Mouse (Mus musculus) cerebellum, adult 8-10 months (tissue): Measurements from ENCODE around the gene Serpinb5.
"Not testable (repeated sequence)": the region's sequence is repeated elsewhere in the genome, so short reads cannot be mapped to it uniquely, and the experiment has no call there.

ENCODE experiments used
- DNase-seq: peaks from one replicate; pipeline ENCODE4 v3.0.0; 2022

The Serpinb5 gene

GRCm38 (mm10) chr1:106860847-106861246 is at the start of gene Serpinb5:
TSS of gene Serpinb5 (plus strand) at chr1:106861173.
- DNase-seq, result no peak

- no peak for DNase-seq
These were observed 46.1 kb upstream of the Serpinb5 start for GRCm38 (mm10) chr1:106814864-106815263.

DNA sequence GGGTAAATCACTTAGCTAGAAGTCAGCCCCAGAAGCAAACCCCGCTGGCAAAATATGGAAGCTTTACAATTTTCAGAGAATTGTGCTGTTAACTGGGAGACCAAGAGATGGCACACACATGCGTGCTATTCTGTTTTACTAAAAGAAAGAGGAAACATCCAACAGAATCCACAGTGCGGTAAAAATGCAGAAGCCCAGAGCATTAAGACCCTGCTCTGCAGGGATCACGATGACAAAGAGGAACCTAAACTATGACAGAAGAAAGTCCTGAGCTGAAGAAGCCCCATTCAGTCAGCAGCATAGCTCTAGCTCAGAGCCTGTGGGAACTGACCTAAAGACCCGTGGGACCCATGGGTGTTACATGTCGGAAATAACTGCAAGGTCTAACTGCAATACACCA is 45.7 kb upstream of the Serpinb5 start:
- no peak for DNase-seq

GRCm38 (mm10) chr1:106816766-106817165 is 44.2 kb upstream of the Serpinb5 start:
- DNase-seq, result no peak

DNA sequence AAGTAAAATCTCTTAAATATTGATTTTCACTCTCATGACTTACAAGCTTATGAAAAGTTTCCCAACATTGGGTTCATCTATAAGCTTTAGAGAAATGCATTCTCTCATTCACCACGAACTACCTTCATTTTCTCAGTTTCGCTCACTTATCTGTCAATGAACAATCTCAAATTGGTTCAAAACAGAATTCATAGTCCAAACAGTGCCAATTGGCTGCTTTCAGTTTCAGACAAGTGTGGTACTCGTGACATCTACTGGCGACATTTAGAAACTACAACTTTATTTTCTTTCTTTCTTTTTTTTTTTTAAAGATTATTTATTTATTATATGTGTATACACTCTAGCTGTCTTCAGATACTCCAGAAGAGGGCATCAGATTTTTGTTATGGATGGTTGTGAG is 42.6 kb upstream of the Serpinb5 start:
- DNase-seq, result no peak

- DNase-seq, result no peak
These were observed 38.7 kb upstream of the Serpinb5 start for GRCm38 (mm10) chr1:106822297-106822696.

GRCm38 (mm10) chr1:106828784-106829183 is 32.2 kb upstream of the Serpinb5 start:
- DNase-seq, result no peak

DNA sequence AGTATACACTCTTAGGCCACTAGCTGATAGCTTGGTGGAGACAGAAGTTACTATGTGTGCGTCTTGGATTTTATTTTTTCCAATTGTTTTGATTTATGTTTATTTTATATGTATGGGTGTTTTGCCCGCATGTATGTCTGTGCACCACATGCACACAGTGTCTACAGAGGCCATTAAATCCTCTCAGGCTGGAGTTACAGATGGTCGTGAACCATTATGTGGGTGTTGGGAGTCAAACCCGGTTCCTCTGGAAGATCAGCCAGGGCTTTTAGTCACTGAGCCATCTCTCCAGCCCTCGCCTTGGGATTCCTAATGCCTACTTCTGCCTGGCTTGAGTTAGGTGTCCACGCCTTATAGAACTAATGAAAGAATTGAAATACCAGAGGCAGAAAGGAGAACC is 4.6 kb downstream of the Serpinb5 start:
- no peak for DNase-seq

DNA sequence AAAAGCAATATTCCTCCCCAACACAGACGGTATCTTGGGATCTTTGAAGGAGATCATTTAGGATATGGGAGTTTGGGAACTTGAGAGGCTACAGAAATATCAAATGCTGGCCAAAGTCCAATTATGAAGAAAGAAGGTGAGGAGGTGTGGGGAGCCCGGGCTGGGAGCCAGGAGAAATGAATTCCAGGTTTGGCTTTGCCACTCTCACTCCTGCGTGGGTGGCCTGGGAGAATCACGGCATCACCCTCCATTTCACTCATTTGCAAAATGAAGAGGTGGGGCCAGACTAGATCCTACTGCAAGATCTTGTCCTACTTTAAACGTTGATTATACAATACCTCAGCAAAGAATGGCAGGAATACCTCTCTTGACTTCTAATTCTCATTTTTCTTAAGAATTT is 5.1 kb downstream of the Serpinb5 start:
- no peak for DNase-seq

GRCm38 (mm10) chr1:106866768-106867167 is 5.8 kb downstream of the Serpinb5 start:
- DNase-seq, result no peak

GRCm38 (mm10) chr1:106869986-106870385 is 9.0 kb downstream of the Serpinb5 start:
- DNase-seq, result no peak

DNA sequence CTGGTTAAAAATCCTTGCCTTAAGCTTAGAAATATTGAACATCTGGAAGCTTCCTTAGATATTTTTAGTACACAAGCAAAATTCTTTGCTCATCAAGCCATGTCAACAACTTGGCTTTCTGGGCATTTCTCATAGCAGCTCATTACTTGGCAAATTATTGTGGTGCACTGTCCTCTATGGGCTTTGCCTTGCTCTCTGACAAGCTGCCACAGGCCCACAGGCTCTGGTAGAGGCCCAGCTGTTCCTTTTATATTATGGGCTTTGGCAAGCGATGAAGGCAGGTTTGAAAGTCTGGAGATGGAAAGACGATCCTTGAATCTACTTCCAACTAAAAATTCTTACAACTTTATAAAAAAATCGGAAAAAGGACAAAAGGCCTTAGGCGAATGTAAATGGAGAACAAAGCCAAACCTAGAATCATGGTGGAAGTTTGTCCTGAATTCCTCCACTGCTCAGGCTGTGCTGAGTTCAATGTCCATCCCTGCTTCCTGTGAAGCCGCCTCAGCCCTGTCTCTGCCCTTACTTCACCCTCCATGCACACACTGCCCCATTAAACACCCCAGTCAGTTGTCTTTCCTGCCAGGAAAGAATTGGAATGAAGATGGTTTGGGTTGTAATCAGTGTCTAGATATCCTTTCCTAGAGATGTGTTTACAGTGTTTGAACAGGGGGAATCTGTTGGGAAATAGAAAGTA is 14.4 kb downstream of the Serpinb5 start:
- DNase-seq, result no peak

DNA sequence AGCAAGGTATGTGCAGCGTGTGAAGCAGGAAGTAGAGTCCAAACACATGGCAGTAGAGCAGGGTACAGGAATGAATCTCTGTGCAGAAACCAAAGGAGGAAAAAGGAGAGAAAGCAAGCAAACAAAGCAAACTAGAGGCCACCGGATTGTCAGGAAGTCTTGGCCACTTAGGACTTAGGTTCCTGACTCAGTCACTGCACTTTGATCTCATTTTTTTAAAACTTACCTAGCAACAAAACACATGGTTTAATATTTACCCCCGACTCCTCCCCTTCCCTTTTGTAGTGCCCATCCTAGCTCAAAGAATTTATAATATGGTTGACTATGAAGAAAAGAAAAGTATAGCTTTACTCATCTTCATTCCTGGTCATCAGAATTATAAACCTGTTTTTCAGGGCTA is 15.2 kb downstream of the Serpinb5 start:
- DNase-seq, result no peak

- DNase-seq, result no peak
These were observed 21.8 kb downstream of the Serpinb5 start for GRCm38 (mm10) chr1:106882723-106883122.

DNA sequence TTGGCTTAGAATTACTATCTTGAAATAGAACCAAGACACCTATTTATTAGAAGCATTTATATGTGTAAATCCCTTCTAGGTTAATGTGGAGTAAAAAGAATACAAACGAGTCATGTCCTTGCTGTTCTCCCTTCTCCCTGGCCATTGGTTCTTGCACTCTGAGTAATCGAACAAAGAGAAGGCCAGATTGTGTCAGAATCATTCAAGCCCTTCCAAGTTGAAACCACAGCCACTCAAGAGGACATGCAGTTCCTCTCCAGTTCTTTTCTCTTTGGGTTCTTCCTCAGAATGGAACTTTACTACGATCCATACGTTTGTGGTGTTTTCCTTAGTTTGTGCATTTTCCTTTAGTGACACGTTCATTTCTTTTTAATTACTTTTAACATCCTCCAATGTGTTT is 22.4 kb downstream of the Serpinb5 start:
- no peak for DNase-seq

- no peak for DNase-seq
These were observed 22.8 kb downstream of the Serpinb5 start for GRCm38 (mm10) chr1:106883812-106884211.

DNA sequence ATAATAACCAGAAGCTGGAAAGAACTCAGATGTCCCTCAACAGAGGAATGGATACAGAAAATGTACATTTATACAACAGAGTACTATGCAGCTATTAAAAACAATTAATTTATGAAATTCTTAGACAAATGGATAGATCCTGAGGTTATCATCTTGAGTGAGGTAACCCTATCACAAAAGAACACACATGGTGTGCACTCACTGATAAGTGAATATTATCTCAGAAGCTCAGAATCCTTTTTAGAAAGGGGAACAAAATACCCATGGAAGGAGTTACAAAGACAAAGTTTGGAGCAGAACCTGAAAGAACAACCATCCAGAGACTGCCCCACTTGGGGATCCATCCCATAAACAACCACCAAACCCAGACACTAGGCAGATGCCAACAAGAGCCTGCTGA is 34.2 kb downstream of the Serpinb5 start:
- not testable (repeated sequence) for DNase-seq

- DNase-seq, result no peak
These were observed 40.4 kb downstream of the Serpinb5 start for GRCm38 (mm10) chr1:106901406-106901805.

DNA sequence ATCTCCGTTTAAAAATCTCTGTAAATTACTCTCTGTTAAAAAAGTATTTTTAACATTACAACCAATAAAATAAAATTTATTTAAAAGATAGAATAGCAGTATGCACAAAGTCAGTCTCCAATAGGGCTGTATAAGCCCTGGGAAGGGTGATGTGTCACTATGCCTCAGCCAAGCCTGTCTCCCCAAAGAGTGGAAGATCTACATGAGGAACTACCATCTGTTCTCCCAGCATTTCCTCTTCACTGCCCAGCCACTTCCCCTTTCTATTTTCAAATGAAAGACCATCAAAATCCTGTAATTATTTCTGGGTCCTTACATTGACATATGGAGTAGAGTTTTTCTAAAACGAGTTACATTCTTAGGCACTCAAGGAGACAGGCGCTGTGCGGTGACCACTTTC is 71.0 kb downstream of the Serpinb5 start:
- DNase-seq, result no peak
